Mouse (Mus musculus) heart, adult 11 months (tissue): ENCODE results near the gene Zc3h14.
A peak's percentile ranks its signal among the peaks of the same experiment; 100 is the strongest.

Experiments used
- DNase-seq: peaks from one replicate; pipeline ENCODE4 v3.0.0; 2022

The Zc3h14 gene

GRCm38 (mm10) chr12:98746746-98747379, at the start of gene Zc3h14:
Gene Zc3h14, plus strand, starts transcription at chr12:98746964.
- DNase-seq, result peak; percentile 99

GRCm38 (mm10) chr12:98697202-98697601, 49.6 kb upstream of the Zc3h14 start:
- DNase-seq, result no peak

- no peak for DNase-seq
Measured at GRCm38 (mm10) chr12:98701564-98701963, 45.2 kb upstream of the Zc3h14 start.

- DNase-seq, result no peak
Measured at GRCm38 (mm10) chr12:98703554-98703953, 43.2 kb upstream of the Zc3h14 start.

GRCm38 (mm10) chr12:98703961-98704360, 42.8 kb upstream of the Zc3h14 start:
- DNase-seq, result no peak

GRCm38 (mm10) chr12:98712819-98713218, 33.9 kb upstream of the Zc3h14 start:
- no peak for DNase-seq

- peak; percentile 88 for DNase-seq
Measured at GRCm38 (mm10) chr12:98713621-98714103, 33.1 kb upstream of the Zc3h14 start.

GRCm38 (mm10) chr12:98714757-98715156, 32.0 kb upstream of the Zc3h14 start:
- peak; percentile 90 for DNase-seq

GRCm38 (mm10) chr12:98716142-98716541, 30.6 kb upstream of the Zc3h14 start:
- no peak for DNase-seq

- no peak for DNase-seq
Measured at GRCm38 (mm10) chr12:98720628-98721027, 26.1 kb upstream of the Zc3h14 start.

GRCm38 (mm10) chr12:98721030-98721429, 25.7 kb upstream of the Zc3h14 start:
- DNase-seq, result no peak

- no peak for DNase-seq
Measured at GRCm38 (mm10) chr12:98724224-98724623, 22.5 kb upstream of the Zc3h14 start.

- DNase-seq, result no peak
Measured at GRCm38 (mm10) chr12:98724976-98725375, 21.8 kb upstream of the Zc3h14 start.

GRCm38 (mm10) chr12:98726078-98726477, 20.7 kb upstream of the Zc3h14 start:
- DNase-seq, result peak; percentile 79

GRCm38 (mm10) chr12:98727186-98727585, 19.6 kb upstream of the Zc3h14 start:
- DNase-seq, result no peak

- peak; percentile 76 for DNase-seq
Measured at GRCm38 (mm10) chr12:98730682-98731081, 16.1 kb upstream of the Zc3h14 start.

GRCm38 (mm10) chr12:98733165-98733564, 13.6 kb upstream of the Zc3h14 start:
- DNase-seq, result no peak

- DNase-seq, result no peak
Measured at GRCm38 (mm10) chr12:98733776-98734175, 13.0 kb upstream of the Zc3h14 start.

- DNase-seq, result peak; percentile 98
Measured at GRCm38 (mm10) chr12:98734246-98734879, 12.4 kb upstream of the Zc3h14 start.

GRCm38 (mm10) chr12:98734880-98735801, 11.6 kb upstream of the Zc3h14 start:
- peak; percentile 34 for DNase-seq

- DNase-seq, result peak; percentile 98
Measured at GRCm38 (mm10) chr12:98736951-98737800, 9.6 kb upstream of the Zc3h14 start, which contains the start of gene Ptpn21. Gene Ptpn21, minus strand, starts transcription at chr12:98737405.

GRCm38 (mm10) chr12:98737801-98738350, 8.9 kb upstream of the Zc3h14 start:
- peak; percentile 87 for DNase-seq
